18 mouse cellular contexts compared by ENCODE assay signal in genomic region chr17:52079316-52079715, GRCm38 (mm10).
DNase-seq lines count a peak whose midpoint lies in the region; ATAC-seq lines count a peak whose summit lies in the region.
"Had no signal": no experiment of that assay in that cellular context is flagged by ENCODE, and none has a peak within 500 bp of the region (broad histone marks: within the 10 kb centered on the region; RNA-seq: fewer than 3 reads in every experiment).

No protein-coding gene starts in this region.

- H3K4me3 ChIP-seq in midbrain, embryonic 14.5 days (replicated peaks; ENCODE audit: low read depth, low read length) = no peak overlapping the region
- H3K4me3 ChIP-seq: embryonic facial prominence, embryonic 13.5 days; hindbrain, embryonic 15.5 days had no signal

- peak; percentile 74 for ATAC-seq in common myeloid progenitor, adult 5-6 weeks (replicated peaks; ENCODE audit: low read depth, poor library complexity, severe bottlenecking)
- no peak for ATAC-seq in midbrain, embryonic 14.5 days (ENCODE audit: low FRiP score, low TSS enrichment)

- no peak overlapping the region for H3K9ac ChIP-seq in midbrain, embryonic 14.5 days (replicated peaks; ENCODE audit: low read length)
- H3K9ac ChIP-seq: embryonic facial prominence, embryonic 13.5 days; forebrain, postnatal 0 days; hindbrain, embryonic 15.5 days had no signal

- H3K4me2 ChIP-seq in midbrain, embryonic 14.5 days (ENCODE audit: low read length) = no peak overlapping the region
- H3K4me2 ChIP-seq: embryonic facial prominence, embryonic 13.5 days; heart, embryonic 11.5 days; hindbrain, embryonic 15.5 days; midbrain, embryonic 11.5 days had no signal

- no peaks in the 10 kb centered on the region for H3K9me3 ChIP-seq in midbrain, embryonic 14.5 days (ENCODE audit: control insufficient read depth, low read length)
- H3K9me3 ChIP-seq: embryonic facial prominence, embryonic 13.5 days; hindbrain, embryonic 15.5 days had no signal

- peak; percentile 50 for DNase-seq in CD4-positive, CD25-positive, alpha-beta regulatory T cell, adult 2 months (ENCODE audit: low read depth, low spot score)
- DNase-seq in naive thymus-derived CD4-positive, alpha-beta T cell, adult 2 months (ENCODE audit: low read depth) = peak; percentile 67
- DNase-seq in thymus, postnatal 25 days = peak; percentile 46
- no peak for DNase-seq in gastrocnemius, adult 8-10 months (ENCODE audit: low spot score in 2 of 2)
- DNase-seq in kidney, postnatal 25 days = no peak
- no peak for DNase-seq in midbrain, embryonic 14.5 days
- DNase-seq: adrenal gland, postnatal 36 days; cerebellum, adult 9-10 months; gastrocnemius, postnatal 25 days; heart, postnatal 14 days; kidney, adult 2 months; lung, postnatal 14 days had no signal

- H3K27ac ChIP-seq in midbrain, embryonic 14.5 days (replicated peaks; ENCODE audit: low read depth, low read length) = no peak overlapping the region
- H3K27ac ChIP-seq: embryonic facial prominence, embryonic 13.5 days; hindbrain, embryonic 15.5 days had no signal

- no peaks in the 10 kb centered on the region for H3K4me1 ChIP-seq in midbrain, embryonic 14.5 days (ENCODE audit: control insufficient read depth, insufficient read depth, low read length)
- H3K4me1 ChIP-seq: embryonic facial prominence, embryonic 13.5 days; hindbrain, embryonic 15.5 days had no signal

- H3K36me3 ChIP-seq in midbrain, embryonic 14.5 days (ENCODE audit: control insufficient read depth, insufficient read depth, low read length) = no peaks in the 10 kb centered on the region
- H3K36me3 ChIP-seq: embryonic facial prominence, embryonic 13.5 days; hindbrain, embryonic 15.5 days had no signal

- WGBS in midbrain, embryonic 14.5 days = 75% methylated on average over 7 of the region's 7 CpGs

- no peaks in the 10 kb centered on the region for H3K27me3 ChIP-seq in midbrain, embryonic 14.5 days (ENCODE audit: control insufficient read depth, insufficient read depth, low read length)
- H3K27me3 ChIP-seq: embryonic facial prominence, embryonic 13.5 days; hindbrain, embryonic 15.5 days had no signal

Comparison
In these comparisons a context has a peak if more than half of its experiments do, and no peak if none do; other contexts are left out.
1. DNase-seq: peak in CD4-positive, CD25-positive, alpha-beta regulatory T cell, adult 2 months (single experiment), naive thymus-derived CD4-positive, alpha-beta T cell, adult 2 months (single experiment) and thymus, postnatal 25 days (single experiment); none in gastrocnemius, adult 8-10 months (0 of 2), kidney, postnatal 25 days (0 of 2) and midbrain, embryonic 14.5 days (single experiment).